Mouse (Mus musculus): ENCODE data around the gene Snrnp70. TPM values are rescaled to one million over a fixed set of nuclear protein-coding genes. Genes with fewer than 3 reads are reported as not detected.
A peak's percentile ranks its signal among the peaks of the same experiment; 100 is the strongest.

The Snrnp70 gene
- polyA plus RNA-seq, 1 experiment from 2014 or later = 220 TPM

GRCm38 (mm10) chr7:45419859-45420614 lies 24.5 kb upstream of the Snrnp70 start:
- no peak overlapping the region for H3K4me2 ChIP-seq (replicated peaks)
- H3K9me3 ChIP-seq = no peaks in the 10 kb centered on the region
- H3K36me3 ChIP-seq = peaks cover 43% of the 10 kb centered on the region
- no peak for ATAC-seq (replicated peaks)
- H3K4me3 ChIP-seq = no peak overlapping the region
- no peak overlapping the region for H3K27ac ChIP-seq (replicated peaks)
- peaks cover 55% of the 10 kb centered on the region for H3K27me3 ChIP-seq
- WGBS = 16% methylated on average over 27 of the region's 27 CpGs
- H3K4me1 ChIP-seq = no peaks in the 10 kb centered on the region
- H3K9ac ChIP-seq (replicated peaks) = no peak overlapping the region

DNA sequence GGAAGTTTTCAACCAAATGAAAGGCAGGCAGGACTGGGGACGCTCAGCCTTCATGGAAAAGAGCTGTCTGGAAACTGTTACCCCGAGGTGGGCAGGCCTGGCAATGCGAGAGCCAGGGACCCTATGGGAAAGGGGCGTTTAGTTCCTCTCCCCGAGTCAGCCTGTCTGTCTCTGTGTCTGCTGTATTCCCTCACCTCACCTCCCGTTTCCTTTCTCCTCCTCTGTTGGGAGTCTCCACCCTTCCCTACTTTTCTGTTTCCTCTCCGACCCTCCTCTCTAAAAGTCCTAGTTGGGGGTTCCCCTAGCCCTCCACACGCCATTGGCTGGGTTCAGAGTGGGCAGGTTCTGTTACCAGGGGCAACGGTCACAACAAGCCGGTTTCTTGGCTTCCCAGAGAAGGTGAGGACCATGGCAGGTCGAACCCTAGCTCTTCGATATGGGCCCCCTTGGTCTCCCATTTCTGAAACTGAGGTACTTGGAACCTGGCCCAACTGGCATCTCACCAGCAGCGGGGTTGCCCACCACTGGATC lies 22.5 kb upstream of the Snrnp70 start:
- ATAC-seq (replicated peaks) = no peak
- 10% methylated on average over 13 of the region's 13 CpGs for WGBS
- peaks cover 75% of the 10 kb centered on the region for H3K27me3 ChIP-seq

DNA sequence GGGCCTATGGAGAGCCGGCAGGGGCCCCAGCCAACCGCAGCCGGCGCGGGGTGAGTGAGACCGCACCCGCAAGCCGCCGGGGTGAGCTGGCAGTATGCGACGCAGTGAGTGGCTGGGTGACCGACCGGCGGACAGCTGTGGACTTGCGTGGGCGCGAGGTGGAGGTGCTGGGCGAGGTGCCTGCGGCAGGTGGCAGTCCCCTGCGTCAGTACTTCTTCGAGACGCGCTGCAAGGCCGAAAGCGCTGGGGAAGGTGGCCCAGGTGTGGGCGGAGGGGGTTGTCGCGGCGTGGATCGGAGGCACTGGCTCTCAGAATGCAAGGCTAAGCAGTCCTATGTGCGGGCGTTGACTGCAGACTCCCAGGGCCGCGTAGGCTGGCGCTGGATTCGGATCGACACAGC lies 20.1 kb upstream of the Snrnp70 start:
- Histone ChIP-seq H3K9me3 (no peaks in the 10 kb centered on the region), H3K27me3 (peaks cover 93% of the 10 kb centered on the region), H3K4me3 (no peak overlapping the region), H3K4me2 (replicated peaks) (no peak overlapping the region), H3K4me1 (peaks cover 13% of the 10 kb centered on the region), H3K9ac (replicated peaks) (no peak overlapping the region), H3K27ac (replicated peaks) (no peak overlapping the region), H3K36me3 (no peaks in the 10 kb centered on the region)
- no peak for ATAC-seq (replicated peaks)
- WGBS = 7% methylated on average over 37 of the region's 37 CpGs

More for the DNA sequence above, 22.5 kb upstream of the Snrnp70 start:
- Histone ChIP-seq H3K4me1 (peaks cover 13% of the 10 kb centered on the region), H3K27ac (replicated peaks) (no peak overlapping the region), H3K9ac (replicated peaks) (no peak overlapping the region), H3K36me3 (peaks cover 23% of the 10 kb centered on the region), H3K4me3 (no peak overlapping the region), H3K4me2 (replicated peaks) (no peak overlapping the region), H3K9me3 (no peaks in the 10 kb centered on the region)

DNA sequence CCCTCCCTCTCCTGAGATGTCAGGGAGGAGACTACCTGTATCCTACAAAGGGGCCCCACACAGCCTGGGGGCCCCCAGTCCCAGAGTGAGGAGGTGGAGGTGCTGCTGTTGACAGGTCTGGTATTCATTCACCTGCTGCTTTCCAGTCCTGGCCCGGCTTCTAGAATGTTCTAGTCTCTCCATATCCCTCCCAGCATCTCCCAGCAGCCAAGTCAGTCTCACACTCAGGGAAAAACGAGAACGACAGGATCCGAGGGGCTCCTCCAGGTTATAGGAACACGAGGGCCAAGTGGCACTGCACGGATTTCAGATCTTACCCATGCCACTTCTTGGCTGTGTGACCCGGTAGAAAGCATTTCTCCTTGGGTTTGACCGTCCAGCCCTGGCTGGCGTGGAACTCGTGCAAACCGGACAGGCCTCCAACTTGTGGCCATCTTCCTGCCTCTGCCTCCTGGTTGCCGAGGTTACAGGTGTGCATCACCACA lies 19.2 kb upstream of the Snrnp70 start:
- no peak overlapping the region for H3K4me2 ChIP-seq (replicated peaks)
- 36% methylated on average over 12 of the region's 12 CpGs for WGBS
- no peak overlapping the region for H3K9ac ChIP-seq (replicated peaks)
- H3K4me3 ChIP-seq = no peak overlapping the region
- no peak overlapping the region for H3K27ac ChIP-seq (replicated peaks)
- H3K9me3 ChIP-seq = no peaks in the 10 kb centered on the region
- no peak for ATAC-seq (replicated peaks)
- peaks cover 94% of the 10 kb centered on the region for H3K27me3 ChIP-seq
- H3K36me3 ChIP-seq = no peaks in the 10 kb centered on the region
- peaks cover 13% of the 10 kb centered on the region for H3K4me1 ChIP-seq

DNA sequence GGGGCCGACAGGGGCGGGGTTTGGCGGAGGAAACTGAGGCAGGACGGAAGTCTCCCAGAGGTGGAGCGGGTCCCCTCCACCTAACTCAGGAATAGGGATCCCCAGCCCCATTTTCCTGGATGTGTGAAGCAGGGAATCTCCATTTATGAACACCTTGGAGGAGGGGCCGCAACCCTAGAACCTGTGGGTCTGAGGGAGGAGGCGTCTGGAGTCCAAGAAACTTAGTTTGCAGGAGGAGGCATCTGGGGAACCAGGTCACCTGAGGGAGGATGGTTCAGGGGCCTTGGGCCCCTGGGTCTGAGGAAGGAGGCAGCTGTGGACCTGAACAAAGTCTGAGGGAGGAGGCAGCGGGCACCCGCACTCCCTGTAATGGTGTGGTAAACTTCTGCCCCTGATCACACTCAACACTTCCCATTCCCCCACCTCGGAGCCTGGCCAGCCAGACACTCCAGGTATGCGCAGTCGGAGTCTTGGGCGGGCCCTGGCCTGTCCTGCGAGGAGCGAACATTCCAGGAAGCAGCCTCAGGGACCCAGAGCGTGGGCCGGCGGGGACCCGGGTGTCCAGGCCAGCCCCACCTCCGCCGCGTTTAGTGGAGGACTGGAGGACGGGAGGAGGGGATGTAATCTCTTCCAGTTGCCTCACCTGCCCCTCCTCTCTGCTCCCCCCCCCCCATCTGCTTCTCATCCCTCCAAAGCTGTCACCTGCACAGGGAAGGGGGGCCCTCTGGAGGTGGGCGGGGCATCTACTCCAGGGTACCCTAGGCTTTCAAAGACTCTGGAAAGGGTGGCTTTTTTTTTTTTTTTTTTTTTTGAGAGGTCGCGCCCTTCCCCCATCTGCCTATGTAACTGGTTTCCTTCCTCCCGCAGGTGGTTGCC lies 18.6 kb upstream of the Snrnp70 start:
- H3K4me1 ChIP-seq = peaks cover 13% of the 10 kb centered on the region
- ATAC-seq (replicated peaks) = peak; percentile 9; the same call in 1 of the 2 replicates
- no peaks in the 10 kb centered on the region for H3K9me3 ChIP-seq
- H3K36me3 ChIP-seq = no peaks in the 10 kb centered on the region
- H3K27ac ChIP-seq (replicated peaks) = no peak overlapping the region
- peaks cover 97% of the 10 kb centered on the region for H3K27me3 ChIP-seq
- H3K4me3 ChIP-seq = peak overlapping the region; percentile 58
- H3K9ac ChIP-seq (replicated peaks) = peak overlapping the region; percentile 62
- peak overlapping the region; percentile 88 for H3K4me2 ChIP-seq (replicated peaks)
- under 1% methylated on average over 25 of the region's 27 CpGs for WGBS

GRCm38 (mm10) chr7:45413113-45413863 lies 17.7 kb upstream of the Snrnp70 start, which contains the start of gene Ntf5:
Gene Ntf5, plus strand, starts transcription at chr7:45413695.
- H3K9ac ChIP-seq (replicated peaks) = peak within 1 kb of the TSS; percentile 62
- peak within 1 kb of the TSS; percentile 88 for H3K4me2 ChIP-seq (replicated peaks)
- H3K9me3 ChIP-seq = no peaks in the 10 kb centered on the region
- peaks cover 13% of the 10 kb centered on the region for H3K4me1 ChIP-seq
- H3K36me3 ChIP-seq = no peaks in the 10 kb centered on the region
- H3K27ac ChIP-seq (replicated peaks) = no peak within 1 kb of the TSS
- peak; percentile 60 for ATAC-seq (replicated peaks)
- H3K27me3 ChIP-seq = peaks cover 97% of the 10 kb centered on the region
- 3% methylated on average over 44 of the region's 45 CpGs for WGBS
- H3K4me3 ChIP-seq = peak within 1 kb of the TSS; percentile 58

GRCm38 (mm10) chr7:45412421-45412820 lies 16.9 kb upstream of the Snrnp70 start:
- no peak for ATAC-seq (replicated peaks)
- Histone ChIP-seq H3K4me3 (no peak overlapping the region), H3K4me1 (peaks cover 13% of the 10 kb centered on the region), H3K4me2 (replicated peaks) (no peak overlapping the region), H3K9me3 (no peaks in the 10 kb centered on the region), H3K36me3 (no peaks in the 10 kb centered on the region), H3K27me3 (peaks cover 97% of the 10 kb centered on the region), H3K27ac (replicated peaks) (no peak overlapping the region), H3K9ac (replicated peaks) (no peak overlapping the region)
- 85% methylated on average over 2 of the region's 2 CpGs for WGBS

DNA sequence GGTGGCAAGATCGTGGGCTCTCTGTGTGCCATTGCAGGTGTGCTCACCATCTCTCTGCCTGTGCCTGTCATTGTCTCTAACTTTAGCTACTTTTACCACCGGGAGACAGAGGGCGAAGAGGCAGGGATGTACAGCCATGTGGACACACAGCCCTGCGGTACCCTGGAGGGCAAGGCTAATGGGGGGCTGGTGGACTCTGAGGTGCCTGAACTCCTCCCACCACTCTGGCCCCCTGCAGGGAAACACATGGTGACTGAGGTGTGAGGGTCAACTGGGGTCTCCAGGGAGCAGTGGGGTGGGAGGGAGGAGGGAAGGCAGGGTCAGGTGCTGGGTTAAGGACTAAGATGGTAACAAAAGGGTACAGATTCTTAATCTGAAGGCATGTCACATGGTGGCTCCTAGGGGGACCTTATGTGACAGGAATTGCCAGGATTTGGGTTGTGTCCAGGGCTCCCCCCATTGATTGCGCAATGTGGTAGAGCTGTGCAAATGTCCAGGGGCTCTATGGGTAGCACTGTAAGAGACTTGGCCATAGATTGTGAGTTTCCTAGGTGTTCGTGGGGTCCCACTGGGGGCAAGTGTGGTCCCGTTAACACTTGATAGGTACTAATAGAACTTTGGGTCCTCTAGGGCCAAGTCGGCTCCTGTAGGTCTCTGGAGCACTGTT lies 14.1 kb upstream of the Snrnp70 start:
- no peak overlapping the region for H3K27ac ChIP-seq (replicated peaks)

DNA sequence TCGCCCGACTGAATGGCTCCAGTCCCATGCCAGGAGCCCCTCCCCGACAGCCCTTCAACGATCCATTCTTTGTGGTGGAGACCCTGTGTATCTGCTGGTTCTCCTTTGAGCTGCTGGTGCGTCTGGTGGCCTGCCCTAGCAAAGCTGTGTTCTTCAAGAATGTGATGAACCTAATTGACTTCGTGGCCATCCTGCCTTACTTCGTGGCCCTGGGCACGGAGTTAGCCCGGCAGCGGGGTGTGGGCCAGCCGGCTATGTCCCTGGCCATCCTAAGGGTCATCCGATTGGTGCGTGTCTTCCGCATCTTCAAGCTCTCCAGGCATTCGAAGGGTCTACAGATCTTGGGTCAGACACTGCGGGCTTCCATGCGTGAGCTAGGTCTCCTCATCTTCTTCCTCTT lies 13.4 kb upstream of the Snrnp70 start:
- no peak for ATAC-seq (replicated peaks)
- no peaks in the 10 kb centered on the region for H3K9me3 ChIP-seq
- peaks cover 90% of the 10 kb centered on the region for H3K27me3 ChIP-seq
- H3K4me1 ChIP-seq = peaks cover 20% of the 10 kb centered on the region
- H3K36me3 ChIP-seq = no peaks in the 10 kb centered on the region
- H3K4me2 ChIP-seq (replicated peaks) = no peak overlapping the region
- WGBS = 91% methylated on average over 17 of the region's 17 CpGs
- no peak overlapping the region for H3K9ac ChIP-seq (replicated peaks)
- H3K27ac ChIP-seq (replicated peaks) = no peak overlapping the region
- H3K4me3 ChIP-seq = no peak overlapping the region

More for the DNA sequence above, 14.1 kb upstream of the Snrnp70 start:
- H3K27me3 ChIP-seq = peaks cover 97% of the 10 kb centered on the region
- H3K9me3 ChIP-seq = no peaks in the 10 kb centered on the region
- no peaks in the 10 kb centered on the region for H3K36me3 ChIP-seq
- WGBS = 89% methylated on average over 8 of the region's 8 CpGs
- ATAC-seq (replicated peaks) = no peak
- no peak overlapping the region for H3K4me3 ChIP-seq
- no peak overlapping the region for H3K4me2 ChIP-seq (replicated peaks)
- H3K9ac ChIP-seq (replicated peaks) = no peak overlapping the region
- peaks cover 25% of the 10 kb centered on the region for H3K4me1 ChIP-seq

DNA sequence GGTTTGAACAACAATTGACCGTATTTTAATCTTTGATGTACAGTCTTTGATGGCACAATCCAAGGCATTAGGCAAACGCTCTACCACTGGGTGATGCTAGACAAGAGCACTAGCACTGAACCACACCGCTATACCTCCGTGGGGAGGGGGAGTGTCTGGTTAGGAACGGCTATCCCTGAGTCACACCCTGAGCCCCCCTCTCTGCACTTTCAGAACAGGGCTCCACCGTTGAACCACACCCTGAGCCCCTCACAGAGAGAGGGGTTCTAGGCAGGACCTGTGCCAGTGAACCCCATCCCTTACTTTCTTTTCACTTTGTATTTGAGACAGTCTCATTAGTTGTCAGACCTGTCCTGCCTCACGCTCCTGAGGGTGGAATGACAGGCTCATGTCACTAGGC lies 12.8 kb upstream of the Snrnp70 start:
- no peak for ATAC-seq (replicated peaks)
- Histone ChIP-seq H3K4me2 (replicated peaks) (no peak overlapping the region), H3K4me1 (peaks cover 14% of the 10 kb centered on the region), H3K9me3 (no peaks in the 10 kb centered on the region), H3K4me3 (no peak overlapping the region), H3K27ac (replicated peaks) (no peak overlapping the region), H3K9ac (replicated peaks) (no peak overlapping the region), H3K27me3 (peaks cover 84% of the 10 kb centered on the region), H3K36me3 (no peaks in the 10 kb centered on the region)
- WGBS = 69% methylated on average over 7 of the region's 7 CpGs

- Histone ChIP-seq H3K9ac (replicated peaks) (no peak overlapping the region), H3K4me1 (peaks cover 12% of the 10 kb centered on the region), H3K4me2 (replicated peaks) (no peak overlapping the region), H3K36me3 (no peaks in the 10 kb centered on the region), H3K27ac (replicated peaks) (no peak overlapping the region), H3K4me3 (no peak overlapping the region), H3K9me3 (no peaks in the 10 kb centered on the region), H3K27me3 (peaks cover 79% of the 10 kb centered on the region)
- 79% methylated on average over 10 of the region's 10 CpGs for WGBS
- no peak for ATAC-seq (replicated peaks)
Observed at GRCm38 (mm10) chr7:45407836-45408235, 12.3 kb upstream of the Snrnp70 start.
